Mouse (Mus musculus): ENCODE results near the gene Mpv17l.
A peak's percentile ranks its signal among the peaks of the same experiment; 100 is the strongest.
"Not testable (repeated sequence)": the region's sequence is repeated elsewhere in the genome, so short reads cannot be mapped to it uniquely, and the experiment has no call there.

Mpv17l gene

GRCm38 (mm10) chr16:13902888-13903483, at the start of gene Mpv17l, which contains the start of gene Pdxdc1:
Gene Mpv17l, plus strand, starts transcription at chr16:13903161.
Gene Pdxdc1, minus strand, starts transcription at chr16:13903131.
- DNase-seq (ENCODE audit: low read depth, low spot score), result peak; percentile 98

- DNase-seq (ENCODE audit: low read depth, low spot score), result no peak
Measured at GRCm38 (mm10) chr16:13853886-13854285, 49.1 kb upstream of the Mpv17l start.

- DNase-seq (ENCODE audit: low read depth, low spot score), result no peak
Measured at GRCm38 (mm10) chr16:13866076-13866475, 36.9 kb upstream of the Mpv17l start.

GRCm38 (mm10) chr16:13866616-13867015, 36.3 kb upstream of the Mpv17l start:
- peak; percentile 52 for DNase-seq (ENCODE audit: low read depth, low spot score)

- DNase-seq (ENCODE audit: low read depth, low spot score), result peak; percentile 55
Measured at GRCm38 (mm10) chr16:13867406-13867805, 35.6 kb upstream of the Mpv17l start.

- no peak for DNase-seq (ENCODE audit: low read depth, low spot score)
Measured at GRCm38 (mm10) chr16:13867910-13868514, 34.9 kb upstream of the Mpv17l start.

GRCm38 (mm10) chr16:13875483-13875882, 27.5 kb upstream of the Mpv17l start:
- no peak for DNase-seq (ENCODE audit: low read depth, low spot score)

- no peak for DNase-seq (ENCODE audit: low read depth, low spot score)
Measured at GRCm38 (mm10) chr16:13883094-13883774, 19.7 kb upstream of the Mpv17l start.

- no peak for DNase-seq (ENCODE audit: low read depth, low spot score)
Measured at GRCm38 (mm10) chr16:13890449-13890848, 12.5 kb upstream of the Mpv17l start.

- DNase-seq (ENCODE audit: low read depth, low spot score), result no peak
Measured at GRCm38 (mm10) chr16:13892850-13893249, 10.1 kb upstream of the Mpv17l start.

GRCm38 (mm10) chr16:13894097-13894496, 8.9 kb upstream of the Mpv17l start:
- DNase-seq (ENCODE audit: low read depth, low spot score), result no peak

GRCm38 (mm10) chr16:13895740-13896139, 7.2 kb upstream of the Mpv17l start:
- DNase-seq (ENCODE audit: low read depth, low spot score), result no peak

GRCm38 (mm10) chr16:13896357-13896756, 6.6 kb upstream of the Mpv17l start:
- no peak for DNase-seq (ENCODE audit: low read depth, low spot score)

GRCm38 (mm10) chr16:13898981-13899380, 4.0 kb upstream of the Mpv17l start:
- no peak for DNase-seq (ENCODE audit: low read depth, low spot score)

- DNase-seq (ENCODE audit: low read depth, low spot score), result no peak
Measured at GRCm38 (mm10) chr16:13902397-13902831, 547 bp upstream of the Mpv17l start.

- no peak for DNase-seq (ENCODE audit: low read depth, low spot score)
Measured at GRCm38 (mm10) chr16:13903488-13903887, 527 bp downstream of the Mpv17l start.

GRCm38 (mm10) chr16:13907297-13907696, 4.3 kb downstream of the Mpv17l start:
- peak; percentile 49 for DNase-seq (ENCODE audit: low read depth, low spot score)

- no peak for DNase-seq (ENCODE audit: low read depth, low spot score)
Measured at GRCm38 (mm10) chr16:13920093-13920492, 17.1 kb downstream of the Mpv17l start.

GRCm38 (mm10) chr16:13921063-13921462, 18.1 kb downstream of the Mpv17l start:
- DNase-seq (ENCODE audit: low read depth, low spot score), result peak; percentile 30

GRCm38 (mm10) chr16:13921781-13922180, 18.8 kb downstream of the Mpv17l start:
- DNase-seq (ENCODE audit: low read depth, low spot score), result no peak

- not testable (repeated sequence) for DNase-seq (ENCODE audit: low read depth, low spot score)
Measured at GRCm38 (mm10) chr16:13922499-13922898, 19.5 kb downstream of the Mpv17l start.

GRCm38 (mm10) chr16:13922966-13923365, 20.0 kb downstream of the Mpv17l start:
- DNase-seq (ENCODE audit: low read depth, low spot score), result not testable (repeated sequence)
